Mouse (Mus musculus) forebrain, embryonic 11.5 days (tissue): ENCODE measurements around the gene Zfp866. TPM values are rescaled to one million over a fixed set of nuclear protein-coding genes. Genes with fewer than 3 reads are reported as not detected.

ENCODE experiments used
- ATAC-seq: fragments of 200-750 bp; cut with Nextera tagmentation; replicated peaks from 2 replicates; pipeline ENCODE4 v1.8.0; 2017; ENCODE audit warnings: moderate TSS enrichment; ENCODE audit not compliant: low FRiP score
- DNase-seq: peaks from one replicate; pipeline ENCODE4 v3.0.0-alpha.2; 2017; ENCODE audit warnings: low spot score
- H3K27ac ChIP-seq: fragments of 300-500 bp; sonication (generic); 2 replicates; pipeline ENCODE4 v1.5.1; 2014; ENCODE audit warnings: low read depth, low read length
- H3K27me3 ChIP-seq: fragments of 300-500 bp; sonication (generic); 2 replicates; pipeline ENCODE4 v1.6.1; 2014; ENCODE audit warnings: mild to moderate bottlenecking, low read length, mixed read lengths; ENCODE audit not compliant: control insufficient read depth, insufficient read depth
- H3K36me3 ChIP-seq: fragments of 300-500 bp; sonication (generic); 2 replicates; pipeline ENCODE4 v1.6.1; 2014; ENCODE audit warnings: mild to moderate bottlenecking, low read length, moderate library complexity, mixed read lengths; ENCODE audit not compliant: control insufficient read depth, insufficient read depth
- H3K4me1 ChIP-seq: fragments of 300-500 bp; sonication (generic); replicated peaks from 2 replicates; pipeline ENCODE4 v1.6.1; 2014; ENCODE audit warnings: low read length, mixed read lengths; ENCODE audit not compliant: control insufficient read depth, insufficient read depth
- H3K4me2 ChIP-seq: fragments of 300-500 bp; sonication (generic); 2 replicates; pipeline ENCODE4 v1.6.1; 2014; ENCODE audit warnings: low read depth, mild to moderate bottlenecking, low read length, moderate library complexity, mixed read lengths; ENCODE audit not compliant: severe bottlenecking
- H3K4me3 ChIP-seq: fragments of 300-500 bp; sonication (generic); 2 replicates; pipeline ENCODE4 v1.5.1; 2014; ENCODE audit warnings: low read depth, low read length
- H3K9ac ChIP-seq: fragments of 300-500 bp; sonication (generic); 2 replicates; pipeline ENCODE4 v1.6.1; 2014; ENCODE audit warnings: low read length
- H3K9me3 ChIP-seq: fragments of 300-500 bp; sonication (generic); 2 replicates; pipeline ENCODE4 v1.6.1; 2016; ENCODE audit warnings: low read length, mixed read lengths; ENCODE audit not compliant: control insufficient read depth
- WGBS: fragments of 180-500 bp; shearing (Covaris S2); extraction: QIAGEN DNeasy Blood & Tissue Kit; methylation state at CpG from one replicate; pipeline ENCODE4 v1.1.7; 2014; 5-methylcytosine and 5-hydroxymethylcytosine counted together
- polyA plus RNA-seq: library from polyadenylated mRNA; unstranded; fragments of >200 nt; fragmentation: Nextera tagmentation; extraction: Ambion mirVana; gene quantifications from 2 replicates; pipeline ENCODE4 v1.2.1, GENCODE M21; 2014

The Zfp866 gene
- polyA plus RNA-seq: 45.0 and 45.8 TPM in 2 replicates

DNA sequence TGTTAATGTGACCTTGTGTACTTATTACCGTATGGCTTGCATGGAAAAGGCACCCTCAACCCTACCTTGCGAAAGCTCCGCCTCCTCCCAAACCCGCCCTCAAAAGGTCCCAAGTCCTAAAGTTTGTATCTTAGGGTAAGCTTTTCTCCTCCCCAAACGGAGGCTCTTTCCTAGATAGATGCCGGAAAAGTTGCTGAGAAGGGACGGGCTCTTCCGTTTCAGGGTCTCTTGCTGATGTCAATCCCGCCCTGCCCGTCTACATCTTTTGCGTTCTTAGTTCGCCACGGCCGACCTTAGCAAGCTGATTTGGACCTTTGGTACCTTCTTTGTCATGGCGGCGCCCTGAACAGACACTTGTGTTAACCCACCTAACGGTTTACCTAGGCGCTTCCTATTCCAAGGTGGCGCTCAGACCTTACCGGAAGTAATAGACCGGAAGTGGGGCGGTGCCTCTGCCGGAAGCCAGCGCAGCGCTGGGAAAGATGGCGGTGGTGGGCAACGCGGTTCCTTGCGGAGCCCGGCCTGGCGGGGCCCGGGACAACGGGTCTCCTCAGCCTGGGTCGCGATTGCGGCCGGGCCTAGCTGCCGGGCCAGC, at the start of gene Zfp866, which contains the start of gene Atp13a1:
Gene Zfp866 (minus strand): TSS at position 406 of the 595 bp plus-strand sequence.
Gene Atp13a1 (plus strand): TSS at position 391 of the 595 bp plus-strand sequence.
- peak; percentile 91 for DNase-seq
- no peaks in the 10 kb centered on the region for H3K27me3 ChIP-seq
- WGBS: under 1% methylated on average over 38 of the region's 38 CpGs

DNA sequence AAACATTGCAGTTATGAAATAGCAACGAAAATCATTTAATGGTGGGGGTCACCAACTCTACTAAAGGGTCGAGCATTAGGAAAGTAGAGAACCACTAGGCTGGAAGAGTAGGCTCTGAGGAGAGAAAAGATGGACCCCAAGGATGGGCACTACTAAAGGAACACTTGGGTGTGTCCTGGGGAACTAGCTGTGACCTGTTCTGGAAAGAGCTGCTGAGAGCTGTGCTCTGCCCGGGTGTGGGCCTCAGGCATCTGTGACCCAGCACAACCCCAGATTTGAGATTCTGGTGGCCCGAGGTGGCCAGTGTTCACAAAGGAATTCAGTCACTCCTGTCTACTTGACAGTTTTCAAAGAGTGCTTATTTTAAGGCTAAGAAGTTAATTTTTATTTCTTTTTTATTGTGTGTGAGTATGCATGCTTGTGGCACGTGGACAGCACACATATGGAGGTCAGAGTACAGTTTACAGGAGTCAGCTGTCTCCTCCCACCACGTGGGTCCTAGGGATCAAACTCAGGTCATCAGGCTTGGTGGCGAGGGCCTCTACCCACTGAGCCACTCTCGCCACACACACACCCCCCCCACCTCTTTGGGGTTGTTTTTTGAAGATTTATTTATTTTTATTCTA, 46.2 kb upstream of the Zfp866 start:
- H3K27me3 ChIP-seq: no peaks in the 10 kb centered on the region
- H3K4me1 ChIP-seq: peaks cover 8% of the 10 kb centered on the region; the same call in 1 of the 2 replicates
- H3K9me3 ChIP-seq: no peaks in the 10 kb centered on the region
- DNase-seq: no peak
- H3K27ac ChIP-seq: no peak overlapping the region
- no peak overlapping the region for H3K4me2 ChIP-seq
- 81% methylated on average over 8 of the region's 8 CpGs for WGBS
- ATAC-seq: no peak
- H3K9ac ChIP-seq: no peak overlapping the region
- no peak overlapping the region for H3K4me3 ChIP-seq
- no peaks in the 10 kb centered on the region for H3K36me3 ChIP-seq

More for the DNA sequence above, at the start of gene Zfp866, which contains the start of gene Atp13a1:
- H3K9ac ChIP-seq: peak within 1 kb of the TSS; percentile 98
- H3K27ac ChIP-seq: peak within 1 kb of the TSS; percentile 68
- peak within 1 kb of the TSS; percentile 76 for H3K4me2 ChIP-seq
- ATAC-seq: peak; percentile 95
- H3K4me3 ChIP-seq: peak within 1 kb of the TSS; percentile 100
- no peaks in the 10 kb centered on the region; the same call in 1 of the 2 replicates for H3K36me3 ChIP-seq
- no peaks in the 10 kb centered on the region for H3K9me3 ChIP-seq
- peaks cover 10% of the 10 kb centered on the region for H3K4me1 ChIP-seq

DNA sequence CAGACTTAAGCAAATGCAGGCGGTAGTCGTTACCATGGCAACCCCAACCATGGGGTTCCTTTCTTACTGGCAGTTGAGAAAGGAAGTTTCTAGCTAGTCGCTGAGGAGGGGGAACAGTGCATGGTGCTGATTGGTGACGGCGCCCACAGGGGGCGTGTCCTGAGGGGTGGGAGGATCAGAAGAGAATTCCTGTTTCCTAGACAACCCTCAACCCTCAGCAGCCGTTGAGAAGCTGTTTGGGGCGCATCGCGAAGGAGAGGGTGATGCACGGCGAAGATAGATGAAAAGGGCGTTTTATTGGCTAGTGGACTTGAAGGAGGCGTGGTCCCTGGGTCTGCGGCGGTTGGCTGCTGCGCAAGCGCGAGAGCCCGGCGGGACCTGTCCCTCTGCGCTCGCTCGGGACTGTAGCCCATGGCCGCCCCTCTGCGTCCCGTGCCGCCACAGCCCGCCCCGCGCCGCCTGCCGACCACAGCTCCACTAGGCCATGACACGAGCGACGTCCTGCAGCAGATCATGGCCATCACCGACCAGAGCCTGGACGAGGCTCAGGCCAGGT, 41.4 kb upstream of the Zfp866 start, which contains the start of gene Pbx4:
Gene Pbx4 (plus strand): TSS at position 194 of the 556 bp plus-strand sequence.
- Histone ChIP-seq H3K4me1 (peaks cover 12% of the 10 kb centered on the region; the same call in 1 of the 2 replicates), H3K4me2 (peak within 1 kb of the TSS; percentile 82), H3K27me3 (no peaks in the 10 kb centered on the region), H3K9me3 (no peaks in the 10 kb centered on the region), H3K4me3 (peak within 1 kb of the TSS; percentile 65), H3K36me3 (no peaks in the 10 kb centered on the region), H3K9ac (peak within 1 kb of the TSS; percentile 69), H3K27ac (peak within 1 kb of the TSS; percentile 77)
- WGBS: 0% methylated on average over 38 of the region's 38 CpGs
- peak; percentile 98 for ATAC-seq
- peak; percentile 97 for DNase-seq

DNA sequence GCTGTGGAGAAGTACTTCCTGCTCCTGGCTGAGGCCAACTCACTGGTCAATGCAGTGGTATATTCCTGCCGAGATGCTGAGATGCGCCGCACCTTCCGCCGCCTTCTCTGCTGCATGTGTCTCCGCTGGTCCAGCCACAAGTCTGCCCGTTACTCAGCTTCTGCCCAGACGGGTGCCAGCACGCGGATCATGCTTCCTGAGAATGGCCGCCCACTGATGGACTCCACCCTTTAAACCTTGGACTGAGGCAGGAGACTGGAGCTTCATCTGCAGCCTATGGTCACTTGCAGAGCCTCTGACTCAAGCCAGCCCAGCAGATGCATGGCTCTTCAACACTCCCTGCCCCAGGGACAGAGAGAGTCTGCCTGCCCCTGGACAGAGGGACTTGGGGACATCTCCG, 35.4 kb upstream of the Zfp866 start:
- Histone ChIP-seq H3K27me3 (no peaks in the 10 kb centered on the region), H3K27ac (no peak overlapping the region), H3K9ac (no peak overlapping the region), H3K4me3 (no peak overlapping the region), H3K4me2 (no peak overlapping the region), H3K9me3 (no peaks in the 10 kb centered on the region), H3K36me3 (no peaks in the 10 kb centered on the region; the same call in 1 of the 2 replicates), H3K4me1 (peaks cover 9% of the 10 kb centered on the region)
- ATAC-seq (no peak), DNase-seq (no peak)
- WGBS: 96% methylated on average over 12 of the region's 12 CpGs

DNA sequence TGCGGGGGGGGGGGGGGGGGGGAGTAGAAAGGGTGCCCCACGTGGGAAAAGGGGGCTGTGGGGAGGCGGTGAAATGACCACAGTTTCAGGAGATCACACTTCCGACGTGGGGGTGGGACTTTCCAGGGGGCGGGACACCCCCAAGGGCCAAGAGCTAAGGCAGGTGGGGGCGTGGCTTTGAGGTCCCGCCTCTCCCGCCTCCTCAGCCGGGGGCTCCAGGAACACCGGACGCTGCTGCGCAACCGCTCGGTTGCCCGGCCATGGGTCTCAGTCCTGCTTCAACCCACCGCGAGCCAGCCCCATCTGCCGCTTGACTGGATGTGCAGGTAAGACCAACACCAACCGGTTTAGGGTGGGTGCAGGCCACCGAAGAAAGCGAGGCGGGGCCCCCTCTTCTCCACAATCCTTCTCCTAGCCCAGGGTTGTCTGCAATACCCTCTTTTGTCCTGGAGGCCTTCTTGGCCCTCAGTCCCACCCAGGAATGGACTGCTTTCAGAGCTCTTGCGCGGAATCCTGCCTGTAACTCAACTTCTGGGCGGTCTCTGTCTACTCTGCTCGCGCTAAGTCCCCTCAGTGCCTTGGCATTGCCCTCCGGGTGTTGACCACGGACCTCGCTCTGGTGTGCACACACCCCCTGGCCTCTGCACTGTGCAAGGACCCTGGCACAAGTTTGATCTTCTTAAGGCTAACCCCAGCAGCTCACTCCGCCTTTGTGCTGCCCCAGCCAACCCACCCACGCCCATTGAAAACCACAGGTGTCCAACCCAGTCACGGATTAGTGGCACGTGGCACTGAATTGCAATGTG, 31.6 kb upstream of the Zfp866 start, which contains the start of gene Lpar2:
Gene Lpar2 (plus strand): TSS at position 44 of the 806 bp plus-strand sequence.
- H3K9me3 ChIP-seq: no peaks in the 10 kb centered on the region
- no peaks in the 10 kb centered on the region; the same call in 1 of the 2 replicates for H3K36me3 ChIP-seq
- ATAC-seq: peak; percentile 83
- peak; percentile 91 for DNase-seq
- H3K4me2 ChIP-seq: peak within 1 kb of the TSS; percentile 63
- H3K4me1 ChIP-seq: peaks cover 9% of the 10 kb centered on the region
- H3K9ac ChIP-seq: peak within 1 kb of the TSS; percentile 58
- peak within 1 kb of the TSS; percentile 43 for H3K4me3 ChIP-seq
- no peaks in the 10 kb centered on the region for H3K27me3 ChIP-seq
- under 1% methylated on average over 28 of the region's 35 CpGs for WGBS
- peak within 1 kb of the TSS; percentile 13; the same call in 1 of the 2 replicates for H3K27ac ChIP-seq

DNA sequence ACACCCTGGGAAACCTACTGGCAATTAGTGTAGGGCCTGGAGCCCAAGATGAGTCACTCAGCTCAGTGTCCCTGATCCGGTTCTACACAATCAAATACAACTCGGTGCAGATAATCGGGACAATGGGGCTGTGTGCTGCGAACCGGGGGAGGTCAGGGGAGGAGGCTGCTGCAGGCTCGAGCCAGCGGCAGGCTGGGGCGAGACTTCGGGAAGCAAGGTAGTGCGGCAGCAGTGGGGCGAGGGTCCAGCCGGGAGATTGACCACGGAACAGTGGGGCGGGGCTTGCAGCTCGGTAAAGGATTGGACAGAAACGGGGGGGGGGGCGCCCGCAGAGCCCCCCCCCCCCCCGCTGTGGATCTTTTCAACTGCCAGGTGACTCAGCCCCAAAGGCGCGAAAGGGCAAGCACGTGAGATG, 31.0 kb upstream of the Zfp866 start:
- DNase-seq (peak; percentile 86), ATAC-seq (peak; percentile 61)
- H3K4me3 ChIP-seq: peak overlapping the region; percentile 43
- H3K27me3 ChIP-seq: no peaks in the 10 kb centered on the region
- H3K9me3 ChIP-seq: no peaks in the 10 kb centered on the region
- H3K9ac ChIP-seq: peak overlapping the region; percentile 58
- WGBS: 2% methylated on average over 15 of the region's 22 CpGs
- H3K4me1 ChIP-seq: peaks cover 9% of the 10 kb centered on the region
- peaks cover 2% of the 10 kb centered on the region; the same call in 1 of the 2 replicates for H3K36me3 ChIP-seq
- peak overlapping the region; percentile 63 for H3K4me2 ChIP-seq
- H3K27ac ChIP-seq: 0 out of 2 replicates have a peak overlapping the region, but pooled peaks have one; percentile 13

DNA sequence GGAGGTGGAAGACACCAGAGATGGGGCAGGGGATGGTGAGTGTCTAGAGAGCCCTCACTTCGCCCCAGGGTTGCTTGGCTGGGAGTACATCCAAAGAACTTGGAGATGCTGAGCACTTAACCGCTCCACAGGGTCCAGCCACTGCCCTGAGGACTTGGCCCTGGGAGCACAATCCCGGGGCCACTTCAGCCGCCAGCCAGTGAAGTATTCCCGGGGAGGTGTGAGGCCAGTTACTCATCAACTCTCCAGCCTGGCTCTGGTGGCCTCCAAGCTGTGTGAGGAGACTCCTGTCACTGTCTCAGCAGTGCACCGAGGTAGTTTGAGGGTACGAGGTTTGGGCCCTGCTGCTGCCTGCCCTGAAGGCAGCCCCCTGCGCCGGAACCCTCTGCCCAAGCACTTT, 29.5 kb upstream of the Zfp866 start:
- no peak for DNase-seq
- ATAC-seq: no peak
- Histone ChIP-seq H3K9ac (no peak overlapping the region), H3K9me3 (no peaks in the 10 kb centered on the region), H3K27me3 (no peaks in the 10 kb centered on the region), H3K4me2 (no peak overlapping the region), H3K27ac (no peak overlapping the region), H3K4me3 (no peak overlapping the region), H3K4me1 (peaks cover 9% of the 10 kb centered on the region), H3K36me3 (peaks cover 2% of the 10 kb centered on the region; the same call in 1 of the 2 replicates)
- 87% methylated on average over 9 of the region's 9 CpGs for WGBS

DNA sequence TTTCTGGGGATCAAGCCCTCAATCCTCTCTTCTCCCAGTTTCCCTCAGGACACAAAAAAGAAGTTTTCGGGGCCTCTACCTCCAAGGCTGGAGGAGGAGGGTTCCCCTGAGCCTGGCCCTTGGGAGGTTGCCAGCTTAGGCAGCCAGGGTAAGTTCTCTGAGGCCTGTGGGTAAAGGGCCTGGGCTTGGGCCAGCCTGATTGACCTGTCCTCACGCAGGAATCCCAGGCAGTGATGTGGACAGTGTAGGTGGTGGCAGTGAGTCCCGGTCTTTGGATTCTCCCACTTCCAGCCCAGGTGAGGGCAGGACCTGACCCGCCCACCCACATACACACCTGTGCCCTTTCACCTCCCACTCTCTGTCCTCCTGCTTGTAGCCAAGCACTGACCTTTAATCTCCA, 24.4 kb upstream of the Zfp866 start:
- H3K4me1 ChIP-seq: no peaks in the 10 kb centered on the region
- 92% methylated on average over 4 of the region's 4 CpGs for WGBS
- H3K9ac ChIP-seq: no peak overlapping the region
- no peak for DNase-seq
- H3K27ac ChIP-seq: no peak overlapping the region
- H3K36me3 ChIP-seq: peaks cover 2% of the 10 kb centered on the region; the same call in 1 of the 2 replicates
- no peaks in the 10 kb centered on the region for H3K9me3 ChIP-seq
- no peak overlapping the region for H3K4me2 ChIP-seq
- no peak overlapping the region for H3K4me3 ChIP-seq
- no peaks in the 10 kb centered on the region for H3K27me3 ChIP-seq
- ATAC-seq: no peak
